Mouse (Mus musculus) testis, adult 2 months (tissue): Measurements from ENCODE around the gene Gm10799.

Experiments used
- CTCF ChIP-seq: fragments of 200-500 bp; IDR thresholded peaks from 2 replicates; pipeline ENCODE4 v1.5.1; 2012; ENCODE audit warnings: low read depth, mild to moderate bottlenecking, inconsistent platforms, low read length, moderate library complexity; ENCODE audit not compliant: control insufficient read depth, insufficient read depth, insufficient replicate concordance
- POLR2A ChIP-seq: fragments of 200-500 bp; IDR thresholded peaks from 2 replicates; pipeline ENCODE4 v1.6.1; 2012; ENCODE audit warnings: low read depth, mild to moderate bottlenecking, inconsistent platforms, low read length, moderate library complexity; ENCODE audit not compliant: control insufficient read depth

GRCm38 (mm10) chr2:104029074-104029473, 39.3 kb downstream of the Gm10799 start:
- no peak for TF ChIP-seq CTCF
- no peak for TF ChIP-seq POLR2A
